In genomic region chr9:120424567-120424966, GRCm38 (mm10) we compare ENCODE assay signal across 18 mouse cellular contexts.
"Had no signal": no experiment of that assay in that cellular context is flagged by ENCODE, and none has a peak within 500 bp of the region (broad histone marks: within the 10 kb centered on the region; RNA-seq: fewer than 3 reads in every experiment).

No protein-coding gene starts in this region.

- DNase-seq: liver, embryonic 13.5 days; liver, postnatal 0 days; lung, adult 2 months; lung, postnatal 14 days; lung, postnatal 36 days; right cerebral cortex, postnatal 14 days; spleen, adult 18-20 months; thymus, adult 2 months; thymus, postnatal 36 days had no signal

- H3K27ac ChIP-seq: liver, embryonic 13.5 days; liver, embryonic 15.5 days; lung, embryonic 15.5 days; macrophage; midbrain, embryonic 13.5 days; neural tube, embryonic 12.5 days had no signal

- H3K9me3 ChIP-seq: liver, embryonic 13.5 days; liver, embryonic 15.5 days; lung, embryonic 15.5 days; megakaryocyte, embryonic 14.5 days; midbrain, embryonic 13.5 days; neural tube, embryonic 12.5 days had no signal

- H3K4me1 ChIP-seq: liver, embryonic 15.5 days; lung, embryonic 15.5 days; midbrain, embryonic 13.5 days; neural tube, embryonic 12.5 days had no signal

- H3K4me3 ChIP-seq: liver, embryonic 13.5 days; liver, embryonic 15.5 days; lung, embryonic 15.5 days; megakaryocyte, embryonic 14.5 days; midbrain, embryonic 13.5 days; neural tube, embryonic 12.5 days had no signal

- H3K27me3 ChIP-seq: liver, embryonic 13.5 days; liver, embryonic 15.5 days; lung, embryonic 15.5 days; midbrain, embryonic 13.5 days; neural tube, embryonic 12.5 days had no signal

- ATAC-seq: liver, postnatal 0 days; lung, postnatal 0 days; midbrain, embryonic 13.5 days; midbrain, embryonic 16.5 days had no signal

- H3K9ac ChIP-seq: liver, embryonic 13.5 days; liver, embryonic 15.5 days; liver, postnatal 0 days; lung, embryonic 15.5 days; midbrain, embryonic 13.5 days; neural tube, embryonic 12.5 days had no signal

- H3K4me2 ChIP-seq: liver, embryonic 13.5 days; liver, embryonic 15.5 days; lung, embryonic 15.5 days; midbrain, embryonic 11.5 days; midbrain, embryonic 13.5 days; neural tube, embryonic 12.5 days had no signal

- H3K36me3 ChIP-seq: liver, embryonic 13.5 days; liver, embryonic 15.5 days; lung, embryonic 15.5 days; midbrain, embryonic 13.5 days; neural tube, embryonic 12.5 days had no signal
